Mouse (Mus musculus) T-helper 1 cell (primary cell): ENCODE data around the gene Rev3l.
"Not testable (repeated sequence)": the region's sequence is repeated elsewhere in the genome, so short reads cannot be mapped to it uniquely, and the experiment has no call there.

Experiments
- in situ Hi-C: fragments of 300-600 bp; cut with MboI, MseI; formaldehyde crosslinking; loops from one replicate; pipeline ENCODE4 v1.15.1; 2025; ENCODE audit warnings: high pct_unique_total_duplicates

Gene Rev3l

DNA sequence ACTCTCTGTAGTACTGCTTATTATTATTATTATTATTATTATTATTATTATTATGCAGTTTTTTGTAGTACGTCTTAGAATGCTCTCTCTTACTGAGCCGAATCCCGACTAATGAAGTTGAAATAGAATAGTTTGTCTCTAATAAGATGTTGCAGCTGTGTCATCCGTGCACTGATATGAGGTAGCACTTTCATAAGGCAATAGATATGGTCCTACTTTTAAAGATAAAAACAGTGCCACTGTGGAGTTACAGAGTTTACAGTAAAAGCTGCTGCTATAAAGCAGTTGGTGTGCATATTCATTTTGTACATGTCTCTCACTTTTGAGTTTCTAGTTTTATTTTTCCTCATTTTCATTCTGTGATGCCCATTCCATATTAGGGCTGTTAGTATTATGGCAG is 46.4 kb downstream of the Rev3l start:
- in situ Hi-C loops = no loop called here

DNA sequence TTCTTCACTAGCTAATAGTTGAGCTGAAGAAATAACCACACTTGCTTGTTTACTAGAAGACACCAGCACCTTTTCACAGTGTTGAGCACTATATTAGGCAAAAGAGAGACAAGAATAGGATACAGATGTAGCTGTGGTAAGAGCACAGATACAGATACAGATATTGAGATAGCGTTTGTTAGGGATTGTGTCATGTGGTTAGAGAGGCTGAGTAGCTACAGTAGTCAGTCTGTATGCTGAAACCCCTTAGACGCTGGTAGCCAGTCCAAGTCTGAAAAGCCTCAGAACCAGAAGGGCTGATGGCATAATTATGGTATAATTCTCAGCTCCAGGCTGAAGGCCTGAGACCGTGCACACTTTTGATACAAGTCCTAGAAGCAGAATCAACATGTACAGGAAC is 53.3 kb downstream of the Rev3l start:
- in situ Hi-C loops = no loop called here

DNA sequence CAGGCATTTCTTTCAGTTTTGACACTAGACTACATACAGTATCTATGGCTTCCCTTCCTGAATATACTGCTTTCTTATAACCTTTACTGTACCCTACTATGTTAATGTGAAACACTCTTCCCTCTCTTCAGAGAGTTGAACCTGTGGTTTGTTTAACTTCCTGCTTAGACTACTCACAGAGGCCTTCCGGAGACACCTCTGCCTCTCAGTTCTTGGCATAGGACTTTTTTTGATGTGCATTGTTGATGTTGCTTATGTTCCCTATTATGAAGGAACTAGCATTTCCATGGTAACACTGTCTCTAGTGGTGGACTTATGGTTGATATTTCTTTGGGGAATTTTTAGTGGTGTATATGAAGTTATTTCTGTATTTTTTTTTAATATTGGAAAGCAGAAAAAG is 61.4 kb downstream of the Rev3l start:
- in situ Hi-C loops = no loop called here

DNA sequence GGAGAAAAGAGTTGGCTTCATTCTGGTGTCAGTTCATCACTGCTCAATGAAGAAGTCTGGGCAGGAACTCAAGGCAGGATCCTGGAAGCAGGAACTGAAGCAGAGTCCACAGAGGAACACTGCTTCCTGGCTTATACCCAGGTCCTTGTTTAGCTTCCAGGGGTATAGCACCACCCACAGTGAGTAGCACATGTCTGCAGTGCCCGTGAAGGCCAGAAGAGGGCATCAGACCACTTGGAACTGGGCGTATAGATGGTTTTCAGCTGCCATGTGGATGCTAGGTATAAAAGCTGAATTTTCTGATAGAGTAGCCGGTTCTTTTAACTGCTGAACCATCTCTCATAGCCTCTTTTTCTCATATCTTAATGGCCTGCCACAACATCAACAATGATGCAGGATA is 79.6 kb downstream of the Rev3l start:
- in situ Hi-C loops = no loop called here

DNA sequence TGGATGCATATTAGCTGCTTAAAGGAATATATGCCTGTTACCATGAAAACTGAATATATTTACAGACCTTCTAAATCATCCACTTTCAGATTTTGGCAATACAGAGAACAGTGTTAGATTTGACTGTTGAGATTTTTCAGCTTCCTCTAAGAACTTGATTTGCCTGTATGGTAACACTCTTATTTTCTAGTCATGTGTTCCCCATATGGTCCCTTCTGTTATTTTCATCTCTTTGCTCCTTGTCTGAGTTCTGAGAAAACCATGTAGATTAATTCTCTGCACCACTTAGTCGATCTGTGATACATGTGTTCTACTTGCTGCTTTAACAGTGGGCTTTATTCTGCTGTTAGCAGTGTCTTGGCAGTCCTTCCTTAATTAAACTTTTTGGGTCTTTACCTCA is 110.7 kb downstream of the Rev3l start:
- in situ Hi-C loops = no loop called here

DNA sequence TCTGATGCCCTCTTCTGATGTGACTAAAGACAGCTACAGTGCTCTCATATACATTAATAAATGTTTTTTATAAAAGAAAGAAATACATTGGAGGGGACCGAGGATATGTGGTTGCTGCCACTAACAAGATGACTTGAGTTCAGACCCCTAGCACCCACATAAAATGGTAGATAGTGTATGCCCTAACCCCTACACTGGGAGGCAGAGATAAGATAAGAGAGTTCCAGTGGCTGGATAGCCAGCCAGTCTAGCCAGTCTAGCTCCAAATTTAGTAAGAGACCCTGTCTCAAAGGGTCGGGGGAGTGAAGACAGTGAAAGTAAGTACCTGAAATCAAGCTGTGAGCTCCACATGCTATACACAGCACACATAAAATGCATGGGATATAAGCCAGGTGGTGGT is 133.6 kb downstream of the Rev3l start:
- in situ Hi-C loops = no loop called here

DNA sequence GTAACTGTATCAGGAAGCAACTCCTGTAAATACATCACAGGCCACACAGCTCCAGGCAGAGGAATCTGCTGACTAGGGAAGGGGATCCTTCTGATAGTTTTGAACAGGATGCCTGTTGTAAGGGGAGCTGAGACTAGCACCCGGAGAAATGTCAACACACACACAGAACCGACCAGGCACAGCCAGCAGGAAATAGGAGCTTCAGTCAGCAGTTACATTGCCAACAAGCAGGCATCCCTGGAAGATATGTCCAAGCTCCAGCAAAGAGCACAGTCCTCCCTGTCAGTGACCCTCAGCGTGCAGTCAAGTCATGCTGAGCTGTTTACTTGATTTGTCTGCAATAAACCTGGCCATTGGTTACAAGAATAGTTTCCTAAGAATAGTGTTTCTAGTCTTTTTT is 156.7 kb downstream of the Rev3l start:
- in situ Hi-C loops = loop anchor here (10.0 kb wide), 1 partner anchor 724 kb away; the partner anchor contains the start of gene Ccn6

DNA sequence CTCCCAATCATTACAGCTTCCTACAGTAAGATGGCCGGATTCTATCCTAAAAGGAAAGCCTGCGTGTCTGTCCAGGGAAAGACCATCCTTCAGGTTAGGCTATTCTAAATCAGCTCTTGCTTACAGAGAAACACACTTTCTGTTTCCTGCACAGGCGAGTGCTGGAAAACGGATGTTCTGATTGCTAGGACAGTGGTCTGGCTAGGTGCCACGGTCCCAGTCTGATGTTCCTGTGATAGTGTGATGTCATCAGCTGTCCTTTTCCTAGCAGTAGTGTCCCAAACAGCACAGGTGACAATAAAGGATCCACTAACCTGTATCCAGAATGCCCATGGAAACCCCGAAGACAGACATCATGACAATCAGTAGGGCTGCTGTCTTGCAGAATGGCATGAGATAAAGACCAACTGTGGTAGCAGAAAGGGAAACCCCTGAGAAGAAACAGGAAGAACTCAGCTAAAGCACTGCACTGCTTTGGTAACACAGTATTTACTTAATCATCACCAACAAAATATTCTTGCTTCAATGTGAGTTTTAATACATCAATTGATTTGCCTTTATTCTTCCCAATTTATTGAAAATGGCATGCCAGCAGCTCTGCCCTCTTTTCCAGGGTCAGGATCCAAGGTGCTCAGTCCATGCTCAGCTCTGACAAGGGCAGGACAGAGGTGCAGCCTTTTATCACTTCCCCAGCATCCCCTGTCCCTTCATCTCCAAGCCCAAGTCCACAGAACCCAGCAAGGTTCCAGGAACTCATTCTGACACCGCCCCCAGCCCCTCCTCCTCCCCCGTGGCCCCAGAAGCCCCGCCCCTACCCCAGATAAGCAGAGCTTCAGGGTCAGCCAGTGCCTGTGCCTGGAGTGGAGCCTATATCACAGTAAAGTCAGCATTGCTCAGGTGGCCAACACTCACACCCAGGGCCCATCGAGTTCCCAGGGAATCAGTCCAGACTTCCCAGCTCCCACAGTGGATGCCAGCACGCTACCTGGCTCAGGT is 162.1 kb downstream of the Rev3l start:
- in situ Hi-C loops = no loop called here

DNA sequence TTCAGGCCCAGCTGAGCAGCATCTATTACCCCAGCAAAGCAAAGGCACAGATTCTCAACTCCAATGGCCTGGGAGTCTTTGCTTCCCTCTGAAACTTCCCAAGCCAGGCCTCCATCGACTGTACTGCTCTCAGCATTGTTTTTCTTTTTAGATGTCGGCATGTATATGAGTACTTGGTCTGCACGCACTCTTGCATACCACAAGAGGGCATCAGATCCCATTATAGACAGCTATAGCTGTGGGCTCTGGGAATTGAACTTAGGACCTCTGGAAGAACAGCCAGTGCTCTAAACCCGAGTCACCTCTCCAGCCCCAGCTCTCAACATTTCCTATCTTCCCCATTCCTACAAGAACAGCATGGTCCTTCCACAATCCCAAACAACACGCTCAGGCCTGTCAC is 164.6 kb downstream of the Rev3l start:
- in situ Hi-C loops = no loop called here

DNA sequence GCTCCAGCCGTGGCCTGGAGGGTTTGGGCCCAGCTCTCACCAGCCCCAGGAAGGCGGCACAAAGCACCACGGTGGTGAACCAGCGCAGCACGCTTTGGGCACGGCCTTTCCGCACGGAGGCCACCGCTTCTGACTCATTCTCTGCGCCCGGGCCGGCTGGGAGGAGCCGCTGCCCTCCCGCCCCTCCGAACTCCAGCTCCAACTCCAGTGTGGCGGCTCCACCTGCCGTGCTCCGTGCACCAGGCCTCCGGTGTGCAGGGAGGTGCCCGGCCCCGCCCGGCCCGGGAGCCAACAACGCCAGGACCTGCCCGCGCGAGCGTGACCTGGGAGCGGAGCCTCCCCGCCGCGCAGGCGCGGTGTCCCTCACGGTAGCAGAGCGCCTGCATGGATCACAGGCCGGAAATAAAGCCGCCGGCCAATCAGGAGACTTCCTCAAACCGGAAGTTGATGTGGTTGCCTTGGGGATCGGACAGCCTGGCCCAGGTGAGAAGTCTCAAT is 167.0 kb downstream of the Rev3l start, which contains the start of gene Mfsd4b4:
TSS of gene Mfsd4b4 (minus strand) at position 365 of the 498 bp plus-strand sequence.
- in situ Hi-C loops = no loop called here

DNA sequence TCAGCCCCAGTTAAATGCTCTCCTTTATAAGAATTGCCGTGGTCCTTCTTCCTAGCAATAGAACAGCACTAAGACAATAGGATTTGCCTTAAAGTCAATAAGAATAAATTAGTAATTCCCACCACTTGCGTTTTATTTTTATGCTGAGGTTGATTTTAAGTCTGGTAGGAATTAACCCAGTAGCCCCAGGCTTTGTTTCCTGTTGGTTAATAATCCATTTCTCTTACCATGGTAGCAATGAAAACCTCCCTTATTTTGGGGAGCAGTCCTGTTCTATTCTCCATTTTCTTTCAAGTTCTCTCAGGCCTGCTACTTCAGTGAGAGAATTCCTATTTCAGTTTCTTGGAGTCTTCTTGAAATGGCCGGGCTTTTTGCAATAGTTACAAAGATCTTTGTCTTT is 172.3 kb downstream of the Rev3l start:
- in situ Hi-C loops = no loop called here

DNA sequence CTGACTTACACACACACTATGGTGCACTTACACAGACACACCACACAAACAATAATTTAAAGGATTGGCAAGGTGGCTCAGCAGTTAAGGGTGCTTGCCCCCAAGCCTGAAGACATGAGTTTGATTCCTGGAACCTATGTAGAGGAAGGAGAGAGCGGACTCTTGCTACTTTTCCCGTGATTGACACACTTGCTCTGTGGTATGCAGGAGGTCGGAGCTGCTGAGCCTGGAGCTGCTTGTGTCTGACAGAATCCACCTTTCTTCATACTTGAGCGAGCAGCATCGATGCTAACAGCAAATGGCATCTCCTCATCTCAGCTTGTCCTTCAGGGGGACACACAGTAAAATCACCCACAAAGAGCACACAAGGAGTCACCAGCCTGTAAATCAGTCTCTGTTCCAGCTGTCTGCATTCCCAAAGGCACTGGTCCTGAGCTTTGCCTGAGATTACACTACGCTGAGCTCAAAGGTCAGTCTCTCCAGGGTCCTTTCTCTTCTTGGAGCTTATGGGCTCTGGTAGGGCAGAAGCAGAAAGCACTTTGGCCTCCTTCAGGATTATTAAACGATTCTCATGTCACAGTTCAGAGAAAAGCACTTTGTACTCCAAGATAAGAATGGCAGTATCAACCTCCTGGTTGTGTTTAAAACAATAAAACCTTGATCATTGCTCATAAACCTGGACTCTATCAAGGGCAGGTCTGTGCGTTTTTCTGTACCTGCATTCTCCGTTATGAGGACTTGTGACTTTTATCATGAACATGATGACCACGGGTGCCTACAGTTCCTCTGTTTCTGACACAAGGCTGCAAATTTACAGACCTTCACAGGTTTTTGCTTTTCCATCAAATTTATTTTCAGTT is 175.1 kb downstream of the Rev3l start:
- in situ Hi-C loops = no loop called here

DNA sequence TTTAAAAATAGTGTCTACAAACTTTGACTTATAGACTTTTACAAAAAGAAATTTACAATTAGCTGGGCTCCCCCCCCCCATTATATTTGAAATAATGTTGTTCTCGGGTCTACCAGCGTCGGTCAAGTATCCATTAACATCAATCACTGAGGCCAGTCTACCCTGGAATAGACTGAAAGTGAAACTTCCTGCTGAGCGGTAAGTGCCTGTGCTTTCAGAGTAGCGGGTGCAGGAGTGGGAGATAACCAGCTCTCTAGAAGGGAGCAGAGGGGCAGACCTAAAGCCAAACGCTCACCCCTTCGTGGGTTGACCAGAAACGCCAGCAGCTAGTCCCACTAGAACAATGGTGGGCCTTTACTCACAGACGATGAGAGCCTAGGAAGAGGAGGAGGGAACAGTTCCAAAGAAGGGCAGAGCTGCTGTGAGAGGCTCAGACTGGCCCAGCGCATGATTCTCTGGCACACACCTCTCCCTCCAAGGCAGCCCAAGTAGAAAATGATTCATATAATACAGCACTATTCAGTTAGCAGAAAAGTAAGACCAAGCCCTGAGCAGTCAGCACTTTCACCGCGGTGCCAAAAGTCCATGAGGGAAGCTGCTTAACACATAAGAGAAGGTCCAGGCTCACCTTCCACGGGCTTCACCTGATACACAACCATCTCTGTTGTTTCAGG is 177.0 kb downstream of the Rev3l start:
- in situ Hi-C loops = no loop called here

DNA sequence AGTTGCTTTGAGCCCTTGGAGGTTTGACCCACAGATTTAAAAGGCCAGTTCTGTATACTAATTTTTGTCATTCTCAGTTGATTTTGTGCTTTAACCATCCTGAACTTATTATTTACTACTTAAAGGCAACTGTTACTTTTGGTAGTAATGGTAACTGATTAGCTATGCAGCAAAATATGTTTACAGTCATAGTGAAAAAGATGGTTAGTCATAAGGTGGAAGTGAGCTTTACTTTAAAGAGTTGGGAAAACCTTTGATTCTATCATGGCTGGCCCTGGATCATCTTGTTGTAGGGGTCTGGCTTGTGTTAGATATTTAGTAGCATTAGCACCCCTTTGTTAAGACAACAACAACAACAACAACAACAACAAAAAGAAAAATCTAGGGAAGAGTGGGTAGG is 180.7 kb downstream of the Rev3l start:
- in situ Hi-C loops = no loop called here

DNA sequence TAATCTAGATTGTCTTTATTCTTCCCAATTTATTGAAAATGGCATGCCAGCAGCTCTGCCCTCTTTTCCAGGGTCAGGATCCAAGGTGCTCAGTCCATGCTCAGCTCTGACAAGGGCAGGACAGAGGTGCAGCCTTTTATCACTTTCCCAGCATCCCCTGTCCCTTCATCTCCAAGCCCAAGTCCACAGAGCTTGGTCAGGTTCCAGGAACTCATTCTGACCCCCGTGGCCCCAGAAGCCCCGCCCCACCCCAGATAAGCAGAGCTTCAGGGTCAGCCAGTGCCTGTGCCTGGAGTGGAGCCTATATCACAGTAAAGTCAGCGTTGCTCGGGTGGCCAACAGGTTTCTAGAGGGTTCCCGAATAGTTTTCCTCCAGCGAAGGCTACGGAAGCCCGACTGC is 192.6 kb downstream of the Rev3l start:
- in situ Hi-C loops = not testable (repeated sequence)
